Mouse (Mus musculus) C2C12 (cell line): ENCODE data around the gene Gm10803. TPM values are rescaled to one million over a fixed set of nuclear protein-coding genes. Genes with fewer than 3 reads are reported as not detected.
"Not testable (repeated sequence)": the region's sequence is repeated elsewhere in the genome, so short reads cannot be mapped to it uniquely, and the experiment has no call there.

Source experiments
- H3K27me3 ChIP-seq: one replicate; pipeline ENCODE4 v1.6.1; 2011; ENCODE audit not compliant: control insufficient read depth, insufficient read depth, insufficient read length
- H3K36me3 ChIP-seq: one replicate; pipeline ENCODE4 v1.6.1; 2011; ENCODE audit not compliant: control insufficient read depth, insufficient read depth
- H3K4me3 ChIP-seq: one replicate; pipeline ENCODE4 v1.5.1; 2011; ENCODE audit warnings: mild to moderate bottlenecking, control low read depth; ENCODE audit not compliant: poor library complexity, insufficient read depth, severe bottlenecking
- H3K79me2 ChIP-seq: one replicate; pipeline ENCODE4 v1.6.1; 2011; ENCODE audit not compliant: control insufficient read depth, insufficient read depth
- H3K79me3 ChIP-seq: one replicate; pipeline ENCODE4 v1.6.1; 2011; ENCODE audit warnings: low read depth, control low read depth
- H3ac ChIP-seq: one replicate; pipeline ENCODE3; 2011; ENCODE audit warnings: low read depth; ENCODE audit not compliant: control insufficient read depth, insufficient read length
- CEBPB ChIP-seq: IDR thresholded peaks from one replicate; pipeline ENCODE4 v1.6.1; 2011; ENCODE audit warnings: low read depth, mild to moderate bottlenecking, control low read depth, moderate library complexity
- CTCF ChIP-seq: IDR thresholded peaks from one replicate; pipeline ENCODE4 v1.5.1; 2011; ENCODE audit not compliant: control insufficient read depth, insufficient read depth, insufficient read length
- FOSL1 ChIP-seq: IDR thresholded peaks from one replicate; pipeline ENCODE4 v1.8.0; 2011; ENCODE audit warnings: mild to moderate bottlenecking, low read length; ENCODE audit not compliant: poor library complexity, insufficient read depth, severe bottlenecking
- MAX ChIP-seq: IDR thresholded peaks from one replicate; pipeline ENCODE4 v1.6.1; 2011; ENCODE audit warnings: mild to moderate bottlenecking, control low read depth
- MYOD1 ChIP-seq: IDR thresholded peaks from one replicate; pipeline ENCODE4 v1.6.1; 2011; ENCODE audit warnings: low read depth; ENCODE audit not compliant: control insufficient read depth, insufficient read length
- MYOG ChIP-seq: IDR thresholded peaks from one replicate; pipeline ENCODE4 v1.6.1; 2011; ENCODE audit not compliant: control insufficient read depth, insufficient read length; ENCODE audit errors: extremely low read depth
- USF1 ChIP-seq: IDR thresholded peaks from one replicate; pipeline ENCODE4 v1.6.1; 2011; ENCODE audit warnings: low read depth, mild to moderate bottlenecking, control low read depth, moderate library complexity
- long read RNA-seq, 2 experiments: library from polyadenylated mRNA; unstranded; transcript quantifications; one replicate each; pipeline ENCODE4 v2.0.0; 2019 to 2020
- polyA plus RNA-seq: library from polyadenylated mRNA; unstranded; fragments of >200 nt; fragmentation: generic; extraction: Trizol; gene quantifications from one replicate; pipeline ENCODE4 v1.2.1, GENCODE M21; 2012; ENCODE audit warnings: missing spikeins

Gm10803 gene
- polyA plus RNA-seq = not detected
- long read RNA-seq, experiment 1 = 0 reads
- long read RNA-seq, experiment 2 = 0 reads

DNA sequence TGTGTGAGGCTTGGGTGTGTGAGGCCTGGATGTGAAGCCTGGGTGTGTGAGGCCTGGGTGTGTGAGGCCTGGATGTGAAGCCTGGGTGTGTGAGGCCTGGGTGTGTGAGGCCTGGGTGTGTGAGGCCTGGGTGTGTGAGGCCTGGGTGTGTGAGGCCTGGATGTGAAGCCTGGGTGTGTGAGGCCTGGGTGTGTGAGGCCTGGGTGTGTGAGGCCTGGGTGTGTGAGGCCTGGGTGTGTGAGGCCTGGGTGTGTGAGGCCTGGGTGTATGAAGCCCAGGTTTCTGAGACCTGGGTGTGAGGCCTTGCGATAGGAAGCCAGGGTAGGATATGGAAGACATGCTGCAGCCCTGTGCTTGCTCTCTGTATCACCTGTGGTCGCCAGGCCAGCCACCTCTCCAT is at the start of gene Gm10803:
Gm10803 (plus strand) TSS at position 301 of the 400 bp plus-strand sequence.
- H3K4me3 ChIP-seq, H3K36me3 ChIP-seq, H3K79me2 ChIP-seq, H3ac ChIP-seq, H3K79me3 ChIP-seq: not testable (repeated sequence)
- peaks cover 35% of the 10 kb centered on the region for H3K27me3 ChIP-seq

DNA sequence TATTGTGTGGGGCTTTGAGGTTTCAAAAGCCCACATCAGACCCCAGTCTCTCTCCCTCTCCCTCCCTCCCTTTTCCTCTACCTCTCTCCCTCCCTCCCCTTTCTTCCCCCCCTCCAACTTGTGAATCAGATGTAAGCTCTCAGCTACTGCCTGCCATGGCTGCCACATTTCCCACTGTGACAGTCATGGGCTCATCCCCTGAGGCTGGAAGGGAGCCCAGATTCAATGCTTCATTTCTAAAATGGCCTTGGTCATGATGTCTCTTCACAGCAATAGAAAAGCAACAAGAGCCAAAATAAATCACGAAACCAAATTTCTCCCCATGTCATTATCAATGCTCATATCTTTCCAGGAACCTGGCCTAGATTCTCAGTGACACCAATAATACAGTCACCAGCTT is 49.5 kb upstream of the Gm10803 start:
- Histone ChIP-seq H3K79me3 (no peaks in the 10 kb centered on the region), H3K4me3 (no peak overlapping the region), H3K36me3 (no peaks in the 10 kb centered on the region), H3ac (no peak overlapping the region), H3K27me3 (peaks cover 17% of the 10 kb centered on the region), H3K79me2 (no peaks in the 10 kb centered on the region)
- TF ChIP-seq CTCF (no peak), MYOG (no peak), USF1 (no peak), MAX (no peak), MYOD1 (no peak), CEBPB (no peak), FOSL1 (no peak)

DNA sequence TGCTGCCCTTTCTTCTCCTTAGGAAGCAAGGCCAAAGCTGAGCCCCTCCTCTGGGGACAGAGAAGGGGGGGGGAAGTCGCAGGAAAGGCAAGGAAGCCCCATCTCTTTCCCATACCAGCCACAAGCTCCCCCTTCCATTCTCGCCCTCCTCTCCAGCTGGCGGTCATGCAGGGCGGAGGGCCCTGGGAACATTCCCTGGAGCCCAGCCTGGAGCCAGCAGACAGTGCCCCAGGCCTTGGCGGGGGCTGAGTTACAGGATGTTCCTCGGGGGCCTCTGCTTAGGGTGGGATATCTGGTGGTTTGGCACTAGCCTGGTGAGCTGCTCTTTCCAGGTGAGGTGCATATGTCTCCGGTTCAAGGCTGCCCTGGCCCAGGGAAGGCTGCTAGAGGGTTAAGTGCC is 48.2 kb upstream of the Gm10803 start:
- Histone ChIP-seq H3K27me3 (peaks cover 22% of the 10 kb centered on the region), H3K79me2 (no peaks in the 10 kb centered on the region), H3K36me3 (no peaks in the 10 kb centered on the region), H3K4me3 (no peak overlapping the region), H3ac (no peak overlapping the region), H3K79me3 (no peaks in the 10 kb centered on the region)
- no peak for TF ChIP-seq CTCF
- no peak for TF ChIP-seq USF1
- TF ChIP-seq MYOG = no peak
- TF ChIP-seq MYOD1 = no peak
- TF ChIP-seq FOSL1 = no peak
- TF ChIP-seq CEBPB = no peak
- TF ChIP-seq MAX = no peak

DNA sequence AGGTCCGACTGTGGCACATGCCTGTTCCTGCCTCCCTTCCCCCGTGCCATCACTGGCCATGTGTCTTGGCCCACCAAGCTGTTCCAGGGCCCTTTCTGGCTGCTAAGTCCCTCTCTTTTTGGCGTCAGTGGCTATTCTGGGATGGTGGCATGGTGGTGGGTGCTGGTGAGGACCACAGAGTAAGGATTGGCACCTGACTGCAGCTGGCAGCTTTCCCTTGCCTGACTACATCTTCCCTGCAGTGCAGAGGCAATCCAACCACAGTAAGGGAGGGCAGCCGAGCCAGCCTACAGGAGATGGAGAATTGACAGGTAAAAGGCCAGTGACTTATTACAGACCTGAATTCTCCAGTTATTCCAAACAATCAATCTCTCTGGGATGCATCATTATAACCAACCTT is 45.1 kb upstream of the Gm10803 start:
- TF ChIP-seq USF1 = no peak
- Histone ChIP-seq H3K79me2 (no peaks in the 10 kb centered on the region), H3K36me3 (no peaks in the 10 kb centered on the region), H3K4me3 (no peak overlapping the region), H3K79me3 (no peaks in the 10 kb centered on the region), H3ac (no peak overlapping the region), H3K27me3 (peaks cover 33% of the 10 kb centered on the region)

DNA sequence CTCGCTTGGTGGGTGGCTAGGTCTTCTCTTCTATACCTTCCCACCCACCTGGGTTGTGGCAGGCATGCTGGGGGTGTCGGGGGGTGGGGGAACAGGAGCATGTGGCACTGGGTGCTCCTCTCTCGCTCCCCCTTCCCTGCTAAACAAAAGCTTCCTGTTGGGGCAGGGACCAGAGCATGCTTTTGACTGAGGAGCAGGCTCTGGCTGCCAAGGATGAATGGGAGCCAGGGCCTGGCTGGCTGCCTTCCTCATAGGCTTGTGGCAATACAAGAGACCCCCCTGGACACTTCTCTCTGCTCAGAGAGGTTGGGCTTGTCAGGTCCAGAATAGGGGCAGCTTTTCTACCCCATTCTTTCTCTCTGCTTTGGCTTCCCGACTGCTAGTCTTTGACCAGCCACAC is 39.3 kb upstream of the Gm10803 start:
- no peak overlapping the region for H3K4me3 ChIP-seq
- H3K27me3 ChIP-seq = peaks cover 69% of the 10 kb centered on the region
- H3ac ChIP-seq = no peak overlapping the region
- TF ChIP-seq CEBPB = no peak
- no peak for TF ChIP-seq MAX
- TF ChIP-seq MYOG = no peak
- no peak for TF ChIP-seq FOSL1
- TF ChIP-seq CTCF = no peak
- TF ChIP-seq USF1 = no peak
- TF ChIP-seq MYOD1 = no peak
- H3K79me2 ChIP-seq = no peaks in the 10 kb centered on the region
- H3K36me3 ChIP-seq = no peaks in the 10 kb centered on the region
- H3K79me3 ChIP-seq = no peaks in the 10 kb centered on the region

DNA sequence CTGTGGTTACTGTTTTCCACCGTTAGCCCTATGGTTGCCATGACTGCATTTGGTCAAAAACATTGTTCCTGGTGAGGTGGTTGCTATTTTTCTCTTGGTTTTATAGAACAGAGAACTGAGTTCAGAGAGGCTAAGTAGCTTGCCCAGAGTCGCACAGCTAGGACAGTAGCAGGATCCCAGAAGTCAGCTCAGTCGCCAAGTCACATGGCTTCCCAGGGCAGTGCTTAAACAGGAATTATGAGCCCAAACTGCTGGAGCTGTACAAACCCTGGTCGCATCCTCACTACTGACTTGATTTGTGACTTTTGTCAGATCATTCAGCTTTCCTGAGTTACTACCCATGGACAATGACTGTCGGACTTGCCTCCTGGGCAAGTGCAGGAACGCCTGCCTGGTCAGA is 38.8 kb upstream of the Gm10803 start:
- TF ChIP-seq USF1 (no peak), MAX (no peak), MYOG (no peak), CTCF (no peak), MYOD1 (no peak), CEBPB (no peak), FOSL1 (no peak)
- Histone ChIP-seq H3K27me3 (peaks cover 67% of the 10 kb centered on the region), H3ac (no peak overlapping the region)

DNA sequence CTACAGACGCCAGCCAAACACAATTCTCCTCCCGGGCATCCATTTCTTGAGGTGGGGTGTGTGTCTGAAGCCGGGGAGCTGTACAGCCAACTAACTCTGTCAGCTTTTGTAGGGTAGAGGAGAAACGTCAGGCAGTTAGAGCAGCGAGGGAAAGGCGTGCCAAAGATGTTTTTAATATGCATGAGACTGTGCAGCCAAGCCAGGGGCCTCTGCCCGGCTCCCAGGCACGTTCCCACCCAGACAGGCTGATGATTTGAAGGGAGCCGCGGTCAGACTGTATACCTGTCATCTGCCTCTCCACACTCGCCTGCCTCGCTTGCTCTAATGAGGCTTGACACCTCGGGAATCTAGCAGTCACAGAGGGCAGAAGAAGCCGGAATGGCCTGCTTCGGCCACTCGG is 38.4 kb upstream of the Gm10803 start:
- Histone ChIP-seq H3K4me3 (no peak overlapping the region), H3K79me3 (no peaks in the 10 kb centered on the region), H3K79me2 (no peaks in the 10 kb centered on the region), H3K36me3 (no peaks in the 10 kb centered on the region), H3ac (no peak overlapping the region), H3K27me3 (peaks cover 64% of the 10 kb centered on the region)
- TF ChIP-seq FOSL1 (no peak), MYOG (no peak), CEBPB (no peak), CTCF (no peak), MAX (no peak), USF1 (no peak), MYOD1 (no peak)

More for the DNA sequence above, 38.8 kb upstream of the Gm10803 start:
- H3K79me2 ChIP-seq = no peaks in the 10 kb centered on the region
- H3K36me3 ChIP-seq = no peaks in the 10 kb centered on the region
- H3K4me3 ChIP-seq = no peak overlapping the region
- H3K79me3 ChIP-seq = no peaks in the 10 kb centered on the region
